ENCODE assay signal across 15 mouse cellular contexts in the genomic region with DNA sequence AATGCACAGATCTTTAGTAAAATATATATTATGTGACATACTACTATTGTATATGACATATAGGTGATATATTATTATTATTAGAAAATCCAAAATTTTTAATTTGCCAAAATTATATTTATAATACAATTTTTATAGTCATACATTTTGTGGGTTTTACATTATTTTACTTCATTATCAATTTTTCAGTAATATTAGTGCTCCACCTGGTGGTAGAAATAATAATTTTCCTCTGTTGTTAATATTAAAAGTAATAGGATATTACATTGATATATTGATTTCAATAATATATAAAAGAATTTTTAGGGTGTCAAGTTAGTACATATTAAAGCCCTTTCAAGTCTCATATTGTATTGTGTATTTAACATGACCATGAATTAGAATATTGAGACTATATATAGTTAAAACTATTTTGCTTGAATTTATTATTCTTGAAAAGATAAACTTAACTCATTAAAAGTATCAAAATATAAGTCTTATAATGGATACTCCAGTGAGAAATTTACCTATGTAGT.
A peak's percentile ranks its signal among the peaks of the same experiment; 100 is the strongest.
DNase-seq lines count a peak whose midpoint lies in the region; ATAC-seq and TF ChIP-seq lines count a peak whose summit lies in the region.
"Had no signal": no experiment of that assay in that cellular context is flagged by ENCODE, and none has a peak within 500 bp of the region (broad histone marks: within the 10 kb centered on the region; RNA-seq: fewer than 3 reads in every experiment).

No protein-coding gene starts in this region.

- TF ChIP-seq CTCF in intestine, postnatal 0 days (IDR thresholded peaks at IDR 0.05; ENCODE audit: low read depth) = peak; percentile 6; the same call in 1 of the 2 replicates
- peak; percentile 58 for TF ChIP-seq CTCF in midbrain, postnatal 0 days (IDR thresholded peaks at IDR 0.05)

- 0 out of 2 replicates have a peak, but pooled peaks have one; percentile 53 for ATAC-seq in forebrain, embryonic 12.5 days (ENCODE audit: low FRiP score)
- no peak for ATAC-seq in forebrain, embryonic 16.5 days
- ATAC-seq in intestine, postnatal 0 days = no peak
- ATAC-seq in intestine, embryonic 16.5 days = no peak
- no peak for ATAC-seq in midbrain, postnatal 0 days (ENCODE audit: low FRiP score)
- no peak for ATAC-seq in midbrain, embryonic 16.5 days

- no peaks in the 10 kb centered on the region for H3K4me1 ChIP-seq in forebrain, embryonic 12.5 days
- no peaks in the 10 kb centered on the region for H3K4me1 ChIP-seq in forebrain, embryonic 16.5 days (replicated peaks; ENCODE audit: control insufficient read depth, insufficient read depth, low read length)
- no peaks in the 10 kb centered on the region for H3K4me1 ChIP-seq in intestine, postnatal 0 days (replicated peaks; ENCODE audit: control insufficient read depth, insufficient read depth, low read length)
- no peaks in the 10 kb centered on the region for H3K4me1 ChIP-seq in intestine, embryonic 16.5 days (ENCODE audit: control insufficient read depth, insufficient read depth, low read length)
- no peaks in the 10 kb centered on the region for H3K4me1 ChIP-seq in midbrain, postnatal 0 days (ENCODE audit: insufficient read depth, low read length)
- H3K4me1 ChIP-seq in midbrain, embryonic 16.5 days (ENCODE audit: control insufficient read depth, insufficient read depth, low read length) = no peaks in the 10 kb centered on the region
- H3K4me1 ChIP-seq: neural tube, embryonic 13.5 days had no signal

- H3K9me3 ChIP-seq in forebrain, embryonic 12.5 days = no peaks in the 10 kb centered on the region
- no peaks in the 10 kb centered on the region for H3K9me3 ChIP-seq in forebrain, embryonic 16.5 days (ENCODE audit: control insufficient read depth, low read length)
- no peaks in the 10 kb centered on the region for H3K9me3 ChIP-seq in intestine, postnatal 0 days (ENCODE audit: control insufficient read depth)
- no peaks in the 10 kb centered on the region for H3K9me3 ChIP-seq in intestine, embryonic 16.5 days (ENCODE audit: control insufficient read depth, low read length)
- H3K9me3 ChIP-seq in midbrain, postnatal 0 days (ENCODE audit: low read length) = no peaks in the 10 kb centered on the region
- H3K9me3 ChIP-seq in midbrain, embryonic 16.5 days (replicated peaks; ENCODE audit: control insufficient read depth, low read length, poor library complexity, severe bottlenecking) = no peaks in the 10 kb centered on the region
- H3K9me3 ChIP-seq: neural tube, embryonic 13.5 days had no signal

- H3K36me3 ChIP-seq in forebrain, embryonic 12.5 days (replicated peaks) = no peaks in the 10 kb centered on the region
- H3K36me3 ChIP-seq in forebrain, embryonic 16.5 days (ENCODE audit: control insufficient read depth, insufficient read depth) = no peaks in the 10 kb centered on the region
- no peaks in the 10 kb centered on the region for H3K36me3 ChIP-seq in intestine, postnatal 0 days (ENCODE audit: control insufficient read depth, insufficient read depth)
- no peaks in the 10 kb centered on the region for H3K36me3 ChIP-seq in intestine, embryonic 16.5 days (ENCODE audit: control insufficient read depth, insufficient read depth, low read length)
- no peaks in the 10 kb centered on the region for H3K36me3 ChIP-seq in midbrain, postnatal 0 days (ENCODE audit: insufficient read depth, low read length)
- H3K36me3 ChIP-seq in midbrain, embryonic 16.5 days (ENCODE audit: control insufficient read depth, insufficient read depth, low read length) = no peaks in the 10 kb centered on the region
- H3K36me3 ChIP-seq: neural tube, embryonic 13.5 days had no signal

- peak; percentile 38 for DNase-seq in midbrain, postnatal 0 days (ENCODE audit: low spot score)
- no peak for DNase-seq in natural killer cell, adult 2 months (ENCODE audit: low spot score in 2 of 2)
- DNase-seq in B cell, adult 2 months = no peak
- DNase-seq: cerebellum, adult 2 months; gastrocnemius, postnatal 14 days; kidney, adult 2 months; thymus, postnatal 36 days had no signal

- H3K27ac ChIP-seq in forebrain, embryonic 12.5 days = no peak overlapping the region
- no peak overlapping the region for H3K27ac ChIP-seq in forebrain, embryonic 16.5 days (ENCODE audit: low read length)
- no peak overlapping the region for H3K27ac ChIP-seq in intestine, postnatal 0 days (ENCODE audit: low read depth, low read length)
- no peak overlapping the region for H3K27ac ChIP-seq in intestine, embryonic 16.5 days (ENCODE audit: low read length)
- H3K27ac ChIP-seq in midbrain, postnatal 0 days (ENCODE audit: low read depth, low read length) = no peak overlapping the region
- H3K27ac ChIP-seq in midbrain, embryonic 16.5 days (ENCODE audit: low read length) = no peak overlapping the region
- H3K27ac ChIP-seq: neural tube, embryonic 13.5 days had no signal

- H3K27me3 ChIP-seq in forebrain, embryonic 12.5 days = no peaks in the 10 kb centered on the region
- H3K27me3 ChIP-seq in forebrain, embryonic 16.5 days (replicated peaks; ENCODE audit: control insufficient read depth, insufficient read depth, low read length) = no peaks in the 10 kb centered on the region
- no peaks in the 10 kb centered on the region for H3K27me3 ChIP-seq in intestine, postnatal 0 days (replicated peaks; ENCODE audit: control insufficient read depth, insufficient read depth, low read length)
- H3K27me3 ChIP-seq in intestine, embryonic 16.5 days (replicated peaks; ENCODE audit: control insufficient read depth, insufficient read depth, low read length) = no peaks in the 10 kb centered on the region
- H3K27me3 ChIP-seq in midbrain, postnatal 0 days (ENCODE audit: insufficient read depth, low read length) = no peaks in the 10 kb centered on the region
- H3K27me3 ChIP-seq in midbrain, embryonic 16.5 days (ENCODE audit: control insufficient read depth, insufficient read depth, low read depth, low read length) = no peaks in the 10 kb centered on the region
- H3K27me3 ChIP-seq: neural tube, embryonic 13.5 days had no signal

- H3K9ac ChIP-seq in forebrain, embryonic 12.5 days = no peak overlapping the region
- H3K9ac ChIP-seq in forebrain, embryonic 16.5 days (replicated peaks; ENCODE audit: low read depth, low read length) = no peak overlapping the region
- no peak overlapping the region for H3K9ac ChIP-seq in intestine, postnatal 0 days (ENCODE audit: low read depth, low read length)
- no peak overlapping the region for H3K9ac ChIP-seq in intestine, embryonic 16.5 days (ENCODE audit: low read depth, low read length)
- no peak overlapping the region for H3K9ac ChIP-seq in midbrain, postnatal 0 days (replicated peaks; ENCODE audit: low read length, poor library complexity, severe bottlenecking)
- H3K9ac ChIP-seq in midbrain, embryonic 16.5 days (ENCODE audit: low read depth, low read length) = no peak overlapping the region
- H3K9ac ChIP-seq: neural tube, embryonic 13.5 days had no signal

- no peak overlapping the region for H3K4me2 ChIP-seq in forebrain, embryonic 12.5 days
- H3K4me2 ChIP-seq in forebrain, embryonic 16.5 days (ENCODE audit: low read length) = no peak overlapping the region
- H3K4me2 ChIP-seq in intestine, postnatal 0 days (replicated peaks; ENCODE audit: low read depth) = no peak overlapping the region
- H3K4me2 ChIP-seq in intestine, embryonic 16.5 days (ENCODE audit: low read depth, low read length) = no peak overlapping the region
- H3K4me2 ChIP-seq in midbrain, postnatal 0 days (ENCODE audit: low read depth, low read length, poor library complexity, severe bottlenecking) = no peak overlapping the region
- H3K4me2 ChIP-seq in midbrain, embryonic 16.5 days (ENCODE audit: low read length) = no peak overlapping the region
- H3K4me2 ChIP-seq: heart, embryonic 11.5 days; liver, embryonic 11.5 days; neural tube, embryonic 13.5 days had no signal

- no peak overlapping the region for H3K4me3 ChIP-seq in forebrain, embryonic 12.5 days (replicated peaks)
- no peak overlapping the region for H3K4me3 ChIP-seq in forebrain, embryonic 16.5 days (replicated peaks; ENCODE audit: low read length)
- H3K4me3 ChIP-seq in intestine, postnatal 0 days (ENCODE audit: low read depth, low read length) = no peak overlapping the region
- no peak overlapping the region for H3K4me3 ChIP-seq in intestine, embryonic 16.5 days (ENCODE audit: low read length)
- H3K4me3 ChIP-seq in midbrain, postnatal 0 days (ENCODE audit: low read depth, low read length) = no peak overlapping the region
- H3K4me3 ChIP-seq in midbrain, embryonic 16.5 days (ENCODE audit: low read depth, low read length) = no peak overlapping the region
- H3K4me3 ChIP-seq: neural tube, embryonic 13.5 days had no signal
